In genomic region chr6:122811280-122811652, GRCm38 (mm10) we compare ENCODE assay signal across 8 mouse cellular contexts. TPM values are rescaled to one million over a fixed set of nuclear protein-coding genes. Genes with fewer than 3 reads are reported as not detected.
DNase-seq lines count a peak whose midpoint lies in the region; ATAC-seq lines count a peak whose summit lies in the region.

No protein-coding gene starts in this region.

- H3K9ac ChIP-seq in heart, embryonic 13.5 days: peak overlapping the region; percentile 86
- peak overlapping the region; percentile 90 for H3K9ac ChIP-seq in liver, embryonic 13.5 days
- H3K9ac ChIP-seq in stomach, embryonic 15.5 days: peak overlapping the region; percentile 63

- H3K4me3 ChIP-seq in brown adipose tissue, adult 24 weeks (ENCODE audit: insufficient read depth, low read depth, low read length): peak overlapping the region; percentile 76
- peak overlapping the region; percentile 72 for H3K4me3 ChIP-seq in heart, embryonic 13.5 days
- peak overlapping the region; percentile 73 for H3K4me3 ChIP-seq in liver, embryonic 13.5 days (replicated peaks)
- H3K4me3 ChIP-seq in stomach, embryonic 15.5 days (replicated peaks): peak overlapping the region; percentile 61

- no peaks in the 10 kb centered on the region for H3K36me3 ChIP-seq in heart, embryonic 13.5 days
- no peaks in the 10 kb centered on the region for H3K36me3 ChIP-seq in liver, embryonic 13.5 days
- no peaks in the 10 kb centered on the region for H3K36me3 ChIP-seq in stomach, embryonic 15.5 days

- peak overlapping the region; percentile 91 for H3K27ac ChIP-seq in brown adipose tissue, adult 24 weeks (replicated peaks; ENCODE audit: low read depth, low read length)
- peak overlapping the region; percentile 100 for H3K27ac ChIP-seq in heart, embryonic 13.5 days (replicated peaks)
- H3K27ac ChIP-seq in liver, embryonic 13.5 days: peak overlapping the region; percentile 100
- peak overlapping the region; percentile 99 for H3K27ac ChIP-seq in stomach, embryonic 15.5 days

- no peaks in the 10 kb centered on the region for H3K9me3 ChIP-seq in heart, embryonic 13.5 days
- no peaks in the 10 kb centered on the region for H3K9me3 ChIP-seq in liver, embryonic 13.5 days (replicated peaks)
- H3K9me3 ChIP-seq in stomach, embryonic 15.5 days: no peaks in the 10 kb centered on the region

- peak; percentile 87 to 90 for DNase-seq in CD8-positive naive resting alpha-beta T cell, adult 2 months (ENCODE audit: low read depth in 2 of 2, low spot score in 2 of 2)
- peak; percentile 96 for DNase-seq in kidney, postnatal 14 days
- DNase-seq in liver, embryonic 13.5 days: peak; percentile 91
- peak; percentile 93 for DNase-seq in natural killer cell, adult 2 months (ENCODE audit: low spot score in 2 of 2)

- no peaks in the 10 kb centered on the region for H3K27me3 ChIP-seq in heart, embryonic 13.5 days (replicated peaks)
- no peaks in the 10 kb centered on the region for H3K27me3 ChIP-seq in liver, embryonic 13.5 days
- no peaks in the 10 kb centered on the region for H3K27me3 ChIP-seq in stomach, embryonic 15.5 days (replicated peaks)

- peak; percentile 82 for ATAC-seq in erythroid progenitor cell, adult 5-6 weeks (replicated peaks; ENCODE audit: low FRiP score, poor library complexity, severe bottlenecking)
- peak; percentile 92 for ATAC-seq in heart, embryonic 13.5 days (ENCODE audit: extremely low read depth, insufficient number of reproducible peaks, low FRiP score, low TSS enrichment)
- ATAC-seq in liver, embryonic 13.5 days (ENCODE audit: low read depth): peak; percentile 90
- ATAC-seq in stomach, embryonic 15.5 days (ENCODE audit: insufficient read depth, low FRiP score, low read depth): peak; percentile 94

- peaks cover 7% of the 10 kb centered on the region; the same call in 1 of the 2 replicates for H3K4me1 ChIP-seq in brown adipose tissue, adult 24 weeks (ENCODE audit: control insufficient read depth, insufficient read depth, insufficient read length, low read length)
- peaks cover 9% of the 10 kb centered on the region for H3K4me1 ChIP-seq in heart, embryonic 13.5 days
- peaks cover 30% of the 10 kb centered on the region for H3K4me1 ChIP-seq in liver, embryonic 13.5 days (replicated peaks)
- peaks cover 5% of the 10 kb centered on the region; the same call in 1 of the 2 replicates for H3K4me1 ChIP-seq in stomach, embryonic 15.5 days

- peak overlapping the region; percentile 83 for H3K4me2 ChIP-seq in heart, embryonic 13.5 days
- peak overlapping the region; percentile 75 for H3K4me2 ChIP-seq in liver, embryonic 13.5 days
- H3K4me2 ChIP-seq in stomach, embryonic 15.5 days: peak overlapping the region; percentile 62

- 0% methylated on average over 38 of the region's 38 CpGs for WGBS in heart, embryonic 13.5 days
- under 1% methylated on average over 38 of the region's 38 CpGs for WGBS in liver, embryonic 13.5 days (ENCODE audit: insufficient replicate concordance)
- under 1% methylated on average over 33 of the region's 38 CpGs for WGBS in stomach, embryonic 15.5 days

RNA-seq across cellular contexts. Expression of gene Foxj2, which starts 8.4 kb away (rescaled TPM):
- polyA plus RNA-seq in brown adipose tissue, adult 24 weeks (2012; ENCODE audit: insufficient read depth, insufficient read length, missing spikeins): 7.6 and 10.5 TPM in 2 replicates
- 9.4 and 17.6 TPM in 2 replicates for total RNA-seq in erythroid progenitor cell, adult 5-6 weeks (2015; ENCODE audit: low replicate concordance)
- 5.2 and 9.2 TPM in 2 replicates for total RNA-seq in erythroid progenitor cell, adult 5-6 weeks (2017; ENCODE audit: low replicate concordance)
- polyA plus RNA-seq in heart, embryonic 13.5 days (2015; fragmentation: Nextera tagmentation; extraction: Ambion mirVana): 4.8 and 5.6 TPM in 2 replicates
- polyA plus RNA-seq in liver, embryonic 13.5 days (2015; fragmentation: Nextera tagmentation; extraction: Ambion mirVana): 1.0 and 1.2 TPM in 2 replicates
- polyA plus RNA-seq in stomach, embryonic 15.5 days (2015; fragmentation: Nextera tagmentation; extraction: Ambion mirVana): 5.2 and 5.8 TPM in 2 replicates

RNA-seq across cellular contexts. Expression of gene Slc2a3, which starts 9.8 kb away (rescaled TPM):
- 0.83 and 2.9 TPM in 2 replicates for polyA plus RNA-seq in brown adipose tissue, adult 24 weeks (2012; ENCODE audit: insufficient read depth, insufficient read length, missing spikeins)
- total RNA-seq in erythroid progenitor cell, adult 5-6 weeks (2015; ENCODE audit: low replicate concordance): 9.4 and 13.4 TPM in 2 replicates
- total RNA-seq in erythroid progenitor cell, adult 5-6 weeks (2017; ENCODE audit: low replicate concordance): 9.4 and 10.8 TPM in 2 replicates
- 12.1 and 15.4 TPM in 2 replicates for polyA plus RNA-seq in heart, embryonic 13.5 days (2015; fragmentation: Nextera tagmentation; extraction: Ambion mirVana)
- 18.6 and 21.4 TPM in 2 replicates for polyA plus RNA-seq in liver, embryonic 13.5 days (2015; fragmentation: Nextera tagmentation; extraction: Ambion mirVana)
- polyA plus RNA-seq in stomach, embryonic 15.5 days (2015; fragmentation: Nextera tagmentation; extraction: Ambion mirVana): 11.0 and 11.9 TPM in 2 replicates

RNA-seq across cellular contexts. Expression of gene C3ar1, which starts 44.7 kb away (rescaled TPM):
- polyA plus RNA-seq in brown adipose tissue, adult 24 weeks (2012; ENCODE audit: insufficient read depth, insufficient read length, missing spikeins): 3.3 and 4.4 TPM in 2 replicates
- total RNA-seq in erythroid progenitor cell, adult 5-6 weeks (2015; ENCODE audit: low replicate concordance): 1.3 and 1.4 TPM in 2 replicates
- total RNA-seq in erythroid progenitor cell, adult 5-6 weeks (2017; ENCODE audit: low replicate concordance): 0.26 TPM in 1 of 2 replicates, not detected in the other
- 2.4 and 3.0 TPM in 2 replicates for polyA plus RNA-seq in heart, embryonic 13.5 days (2015; fragmentation: Nextera tagmentation; extraction: Ambion mirVana)
- polyA plus RNA-seq in liver, embryonic 13.5 days (2015; fragmentation: Nextera tagmentation; extraction: Ambion mirVana): 1.1 and 1.3 TPM in 2 replicates
- polyA plus RNA-seq in stomach, embryonic 15.5 days (2015; fragmentation: Nextera tagmentation; extraction: Ambion mirVana): 2.6 and 3.3 TPM in 2 replicates

Comparison
In these comparisons a context has a peak if more than half of its experiments do, and no peak if none do; other contexts are left out.
1. Peak in every context shown above with its lines: DNase-seq, ATAC-seq, H3K4me3 ChIP-seq and H3K27ac ChIP-seq.